Mouse (Mus musculus): ENCODE measurements around the gene Ppa2.

Ppa2 gene

DNA sequence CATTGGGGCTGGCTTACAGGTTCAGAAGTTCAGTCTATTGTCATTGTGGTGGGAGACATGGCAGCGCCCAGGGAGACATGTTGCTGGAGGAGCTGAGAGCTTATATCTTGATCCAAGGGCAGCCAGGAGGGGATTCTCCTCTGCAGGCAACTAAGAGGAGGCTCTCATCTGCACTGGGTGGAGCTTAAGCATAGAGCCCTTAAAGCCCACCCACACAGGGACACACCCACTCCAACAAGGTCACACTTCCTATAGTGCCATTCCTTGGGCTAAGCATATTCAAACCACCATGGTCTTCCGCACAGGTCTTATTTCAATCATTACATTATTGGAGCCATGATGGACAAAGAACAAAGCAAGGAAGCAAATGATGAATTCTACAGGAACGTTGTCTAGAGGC is 95.7 kb downstream of the Ppa2 start:
- no peak for DNase-seq

DNA sequence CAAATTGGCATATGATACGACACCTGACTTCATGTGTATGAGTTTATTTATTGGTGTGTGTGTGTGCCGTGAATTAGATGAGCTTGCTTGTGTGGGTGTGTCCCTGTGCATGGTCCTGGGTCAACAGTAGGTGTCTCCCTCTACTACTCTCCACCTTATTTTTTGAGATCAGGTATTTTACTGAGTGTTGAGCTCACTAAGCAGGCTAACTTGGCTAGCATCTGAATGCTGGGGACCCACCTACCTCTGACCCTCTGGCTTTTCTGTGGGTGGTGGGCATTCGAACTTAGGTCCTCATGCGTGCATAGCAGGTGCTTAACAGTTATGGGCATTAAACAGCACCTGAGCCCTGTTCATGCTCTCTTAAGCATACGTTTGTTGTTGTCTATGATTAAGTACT is 96.3 kb downstream of the Ppa2 start:
- no peak for DNase-seq

DNA sequence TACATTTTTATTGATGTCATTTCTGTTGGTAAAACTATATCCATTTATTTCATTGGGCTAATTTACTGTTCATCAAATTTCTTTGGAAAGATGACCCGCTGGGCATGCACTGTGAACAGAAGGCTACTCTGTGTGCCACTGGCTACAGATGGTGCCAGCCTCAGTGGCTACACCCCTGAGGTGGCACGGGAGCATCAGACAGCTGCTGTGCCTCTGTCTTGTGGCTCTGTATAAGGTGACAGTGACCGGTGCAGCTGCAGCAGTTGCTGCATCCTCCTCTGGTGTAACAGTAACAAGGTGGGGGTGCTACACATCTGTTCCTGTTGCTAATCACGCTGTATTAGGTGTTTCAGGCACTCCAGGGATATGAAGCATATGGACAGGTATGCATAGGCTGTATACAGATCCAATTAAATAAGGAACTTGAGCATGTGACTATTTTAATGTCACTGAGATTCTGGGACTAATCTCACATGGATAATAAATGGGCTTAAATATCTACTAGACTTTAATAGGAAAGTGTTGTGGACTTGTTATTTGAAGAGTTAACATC is 101.3 kb downstream of the Ppa2 start:
- DNase-seq = no peak

DNA sequence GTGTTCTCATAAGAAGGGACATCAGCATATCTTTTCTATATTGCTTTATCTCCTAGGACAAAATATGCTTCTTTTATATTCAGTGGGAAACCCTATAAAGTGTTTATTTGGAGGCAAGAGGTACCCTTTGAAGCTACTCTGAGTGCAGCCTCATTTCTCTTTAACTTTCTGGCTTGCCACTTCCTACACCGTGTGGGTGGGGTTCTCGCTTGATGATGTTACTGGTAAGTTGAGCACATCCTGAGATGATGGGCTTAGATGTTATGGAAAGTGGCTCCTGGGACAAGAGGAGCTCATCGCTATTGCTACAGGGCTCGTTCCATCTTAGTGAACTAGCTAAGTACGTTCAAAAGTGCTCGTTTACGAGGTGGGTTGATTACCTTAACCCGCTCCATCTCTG is 101.9 kb downstream of the Ppa2 start:
- no peak for DNase-seq

DNA sequence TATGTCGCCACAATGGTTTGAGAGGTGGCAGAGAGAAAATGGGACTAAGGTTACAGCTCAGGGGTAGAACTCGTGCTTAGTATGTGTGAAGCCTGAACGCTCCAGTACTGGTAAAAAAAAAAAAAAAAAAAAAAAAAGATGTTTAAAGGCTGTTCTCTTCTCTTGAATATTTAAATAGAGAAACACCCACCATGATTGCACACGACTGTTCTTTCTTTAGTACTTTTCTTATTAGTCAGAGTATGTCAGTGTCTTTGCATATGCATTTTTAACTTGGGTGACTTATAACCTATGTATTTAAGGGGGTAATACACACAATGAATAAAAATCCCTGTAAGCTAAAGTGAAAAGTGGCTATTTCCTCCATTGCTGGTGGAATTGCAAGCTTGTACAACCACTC is 104.8 kb downstream of the Ppa2 start:
- no peak for DNase-seq

DNA sequence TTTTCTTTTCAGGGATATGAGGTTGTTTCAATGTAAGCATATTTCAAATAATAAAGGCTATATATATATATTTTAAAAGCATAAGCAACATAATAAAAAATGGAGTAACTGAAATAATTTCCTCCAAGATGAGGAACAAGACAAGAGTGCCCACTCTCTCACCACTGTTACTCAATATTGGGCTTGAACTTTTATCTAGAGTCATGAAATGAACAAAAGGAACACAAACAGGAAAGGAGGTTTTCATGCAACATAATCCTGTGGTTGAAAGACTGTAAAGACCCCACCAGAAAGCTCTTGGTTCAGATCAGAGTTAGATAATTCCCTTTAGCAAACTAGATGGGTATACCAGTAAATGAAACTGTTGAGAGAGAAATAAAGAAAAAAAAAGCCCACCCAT is 113.2 kb downstream of the Ppa2 start:
- no peak for DNase-seq
